Mouse (Mus musculus): ENCODE measurements around the gene Hsf4. TPM values are rescaled to one million over a fixed set of nuclear protein-coding genes. Genes with fewer than 3 reads are reported as not detected.
A peak's percentile ranks its signal among the peaks of the same experiment; 100 is the strongest.
"Not testable (repeated sequence)": the region's sequence is repeated elsewhere in the genome, so short reads cannot be mapped to it uniquely, and the experiment has no call there.

Gene Hsf4
- polyA plus RNA-seq (2014; fragmentation: Nextera tagmentation; extraction: Ambion mirVana): 0.63 and 0.79 TPM in 2 replicates

DNA sequence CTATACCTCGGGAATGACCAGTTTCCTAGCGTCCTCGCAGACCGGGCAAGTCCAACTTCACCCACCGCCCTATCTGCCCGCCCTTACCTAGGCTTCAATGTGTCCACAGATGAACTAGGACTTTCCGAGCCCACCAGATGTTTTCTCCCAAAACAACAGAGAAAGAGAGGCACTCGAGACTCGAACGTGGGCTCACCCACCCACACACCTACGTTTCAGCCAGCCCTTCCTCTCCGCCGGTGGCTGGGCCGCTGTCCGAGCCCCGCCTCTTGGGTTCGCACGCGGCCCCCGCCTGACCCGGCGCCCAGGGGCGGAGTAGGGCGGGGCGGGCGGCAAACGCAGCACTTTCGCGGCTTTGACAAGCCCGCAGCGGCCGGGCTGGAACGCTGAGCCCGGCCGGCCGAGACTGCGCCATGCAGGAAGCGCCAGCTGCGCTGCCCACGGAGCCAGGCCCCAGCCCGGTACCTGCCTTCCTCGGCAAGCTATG lies at the start of gene Hsf4:
Hsf4 (plus strand) TSS at position 341 of the 487 bp plus-strand sequence.
- WGBS: under 1% methylated on average over 42 of the region's 42 CpGs
- no peak for DNase-seq (ENCODE audit: low spot score)
- Histone ChIP-seq H3K9ac (peak within 1 kb of the TSS; percentile 49), H3K4me2 (replicated peaks) (peak within 1 kb of the TSS; percentile 58), H3K9me3 (ENCODE audit: control insufficient read depth, low read length) (no peaks in the 10 kb centered on the region), H3K27ac (no peak within 1 kb of the TSS), H3K36me3 (replicated peaks; ENCODE audit: control insufficient read depth, insufficient read depth) (no peaks in the 10 kb centered on the region), H3K4me1 (replicated peaks; ENCODE audit: control insufficient read depth, insufficient read depth, low read length) (peaks cover 25% of the 10 kb centered on the region), H3K27me3 (ENCODE audit: control insufficient read depth, insufficient read depth, low read length) (peaks cover 93% of the 10 kb centered on the region), H3K4me3 (replicated peaks; ENCODE audit: low read length) (peak within 1 kb of the TSS; percentile 41)
- ATAC-seq (ENCODE audit: low FRiP score): no peak

GRCm38 (mm10) chr8:105223850-105224249 lies 45.8 kb upstream of the Hsf4 start:
- Histone ChIP-seq H3K9me3 (ENCODE audit: control insufficient read depth, low read length) (no peaks in the 10 kb centered on the region), H3K4me2 (replicated peaks) (peak overlapping the region; percentile 74), H3K27me3 (ENCODE audit: control insufficient read depth, insufficient read depth, low read length) (no peaks in the 10 kb centered on the region)

DNA sequence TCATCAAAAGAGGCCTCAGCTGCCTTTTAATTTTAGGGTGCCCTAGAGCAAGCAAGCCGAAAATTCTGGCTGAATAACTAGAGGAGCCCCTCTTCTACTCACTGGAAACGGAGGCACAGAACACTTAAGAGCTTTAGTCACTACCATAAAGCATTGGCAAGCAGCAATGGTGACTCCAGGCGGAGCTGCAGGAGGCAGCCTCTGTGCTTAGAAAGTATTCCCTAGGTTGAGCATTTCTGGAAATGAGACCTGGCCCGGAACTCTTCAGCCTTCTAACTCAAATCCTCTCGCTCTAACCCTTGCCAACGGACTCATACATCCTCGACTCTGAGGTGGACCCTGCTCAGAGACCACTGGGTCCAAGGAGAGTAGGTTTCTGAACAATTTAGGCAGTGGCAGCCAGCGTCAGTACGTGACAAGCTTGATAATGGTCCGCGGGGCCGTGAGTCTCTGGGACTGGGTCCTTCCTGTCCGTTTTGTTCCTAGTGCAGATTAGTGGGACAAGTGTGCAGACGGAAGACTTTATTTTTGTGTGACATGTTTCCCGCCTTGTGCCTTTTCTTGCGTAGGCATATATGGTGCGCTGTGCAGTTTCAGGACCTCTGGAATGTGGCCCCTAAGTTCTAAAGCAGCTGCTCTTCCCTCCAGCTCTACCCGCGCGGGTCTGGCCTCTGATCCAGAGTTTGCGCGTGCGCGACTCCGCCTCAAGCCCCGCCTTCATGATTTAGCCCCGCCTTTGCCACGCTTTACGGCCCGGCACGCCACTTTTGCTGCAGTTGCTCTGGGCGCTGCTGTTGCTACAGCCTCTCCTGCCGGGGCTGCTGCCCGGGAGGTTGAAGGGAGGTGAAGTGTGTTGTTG lies 45.0 kb upstream of the Hsf4 start, which contains the start of gene D230025D16Rik:
D230025D16Rik (plus strand) TSS at position 733 of the 859 bp plus-strand sequence.
- Histone ChIP-seq H3K27me3 (ENCODE audit: control insufficient read depth, insufficient read depth, low read length) (no peaks in the 10 kb centered on the region), H3K36me3 (replicated peaks; ENCODE audit: control insufficient read depth, insufficient read depth) (no peaks in the 10 kb centered on the region)
- WGBS: 3% methylated on average over 34 of the region's 34 CpGs

More at GRCm38 (mm10) chr8:105223850-105224249, 45.8 kb upstream of the Hsf4 start:
- no peak for DNase-seq (ENCODE audit: low spot score)
- 85% methylated on average over 7 of the region's 7 CpGs for WGBS
- Histone ChIP-seq H3K36me3 (replicated peaks; ENCODE audit: control insufficient read depth, insufficient read depth) (no peaks in the 10 kb centered on the region), H3K4me1 (replicated peaks; ENCODE audit: control insufficient read depth, insufficient read depth, low read length) (peaks cover 9% of the 10 kb centered on the region), H3K27ac (no peak overlapping the region), H3K9ac (no peak overlapping the region), H3K4me3 (replicated peaks; ENCODE audit: low read length) (no peak overlapping the region)
- ATAC-seq (ENCODE audit: low FRiP score): no peak

DNA sequence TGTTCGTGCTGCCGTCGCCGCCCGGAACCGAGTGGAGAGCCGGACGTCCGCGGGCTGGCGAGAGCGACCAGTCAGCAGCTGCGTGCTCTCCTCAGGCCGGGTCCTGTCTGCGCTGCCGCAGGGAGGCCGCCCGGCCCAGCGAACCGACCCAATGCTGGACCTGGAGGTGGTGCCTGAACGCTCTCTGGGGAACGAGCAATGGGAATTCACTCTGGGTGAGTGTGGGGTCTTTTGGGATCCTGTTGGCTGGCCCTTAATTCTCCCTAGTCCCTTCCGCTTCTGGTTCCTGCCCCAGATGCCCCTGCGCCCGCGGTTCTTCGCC lies 44.4 kb upstream of the Hsf4 start:
- WGBS: under 1% methylated on average over 27 of the region's 27 CpGs
- peak overlapping the region; percentile 83 for H3K4me3 ChIP-seq (replicated peaks; ENCODE audit: low read length)
- peak overlapping the region; percentile 73 for H3K27ac ChIP-seq
- no peaks in the 10 kb centered on the region for H3K36me3 ChIP-seq (replicated peaks; ENCODE audit: control insufficient read depth, insufficient read depth)
- peaks cover 9% of the 10 kb centered on the region for H3K4me1 ChIP-seq (replicated peaks; ENCODE audit: control insufficient read depth, insufficient read depth, low read length)
- H3K27me3 ChIP-seq (ENCODE audit: control insufficient read depth, insufficient read depth, low read length): no peaks in the 10 kb centered on the region
- H3K4me2 ChIP-seq (replicated peaks): peak overlapping the region; percentile 74
- no peak for ATAC-seq (ENCODE audit: low FRiP score)
- H3K9me3 ChIP-seq (ENCODE audit: control insufficient read depth, low read length): no peaks in the 10 kb centered on the region
- no peak for DNase-seq (ENCODE audit: low spot score)
- H3K9ac ChIP-seq: peak overlapping the region; percentile 88

More for the DNA sequence above, 45.0 kb upstream of the Hsf4 start, which contains the start of gene D230025D16Rik:
- Histone ChIP-seq H3K4me1 (replicated peaks; ENCODE audit: control insufficient read depth, insufficient read depth, low read length) (peaks cover 9% of the 10 kb centered on the region), H3K9me3 (ENCODE audit: control insufficient read depth, low read length) (no peaks in the 10 kb centered on the region), H3K9ac (peak within 1 kb of the TSS; percentile 88), H3K4me2 (replicated peaks) (peak within 1 kb of the TSS; percentile 74), H3K27ac (peak within 1 kb of the TSS; percentile 73), H3K4me3 (replicated peaks; ENCODE audit: low read length) (peak within 1 kb of the TSS; percentile 83)
- ATAC-seq (ENCODE audit: low FRiP score) (peak; percentile 96), DNase-seq (ENCODE audit: low spot score) (peak; percentile 97)

GRCm38 (mm10) chr8:105225917-105226316 lies 43.7 kb upstream of the Hsf4 start:
- no peak for ATAC-seq (ENCODE audit: low FRiP score)
- H3K9ac ChIP-seq: peak overlapping the region; percentile 88
- 37% methylated on average over 6 of the region's 6 CpGs for WGBS

GRCm38 (mm10) chr8:105231503-105232320 lies 37.9 kb upstream of the Hsf4 start:
- Histone ChIP-seq H3K4me3 (replicated peaks; ENCODE audit: low read length) (no peak overlapping the region), H3K4me1 (replicated peaks; ENCODE audit: control insufficient read depth, insufficient read depth, low read length) (no peaks in the 10 kb centered on the region), H3K9ac (no peak overlapping the region), H3K36me3 (replicated peaks; ENCODE audit: control insufficient read depth, insufficient read depth) (peaks cover 38% of the 10 kb centered on the region), H3K27ac (no peak overlapping the region), H3K4me2 (replicated peaks) (no peak overlapping the region), H3K27me3 (ENCODE audit: control insufficient read depth, insufficient read depth, low read length) (no peaks in the 10 kb centered on the region), H3K9me3 (ENCODE audit: control insufficient read depth, low read length) (no peaks in the 10 kb centered on the region)
- 85% methylated on average over 12 of the region's 12 CpGs for WGBS
- DNase-seq (ENCODE audit: low spot score) (no peak), ATAC-seq (ENCODE audit: low FRiP score) (no peak)

More at GRCm38 (mm10) chr8:105225917-105226316, 43.7 kb upstream of the Hsf4 start:
- no peak for DNase-seq (ENCODE audit: low spot score)
- peak overlapping the region; percentile 74 for H3K4me2 ChIP-seq (replicated peaks)
- H3K36me3 ChIP-seq (replicated peaks; ENCODE audit: control insufficient read depth, insufficient read depth): no peaks in the 10 kb centered on the region
- no peak overlapping the region for H3K27ac ChIP-seq
- no peaks in the 10 kb centered on the region for H3K27me3 ChIP-seq (ENCODE audit: control insufficient read depth, insufficient read depth, low read length)
- peak overlapping the region; percentile 83 for H3K4me3 ChIP-seq (replicated peaks; ENCODE audit: low read length)
- H3K9me3 ChIP-seq (ENCODE audit: control insufficient read depth, low read length): no peaks in the 10 kb centered on the region
- peaks cover 9% of the 10 kb centered on the region for H3K4me1 ChIP-seq (replicated peaks; ENCODE audit: control insufficient read depth, insufficient read depth, low read length)

DNA sequence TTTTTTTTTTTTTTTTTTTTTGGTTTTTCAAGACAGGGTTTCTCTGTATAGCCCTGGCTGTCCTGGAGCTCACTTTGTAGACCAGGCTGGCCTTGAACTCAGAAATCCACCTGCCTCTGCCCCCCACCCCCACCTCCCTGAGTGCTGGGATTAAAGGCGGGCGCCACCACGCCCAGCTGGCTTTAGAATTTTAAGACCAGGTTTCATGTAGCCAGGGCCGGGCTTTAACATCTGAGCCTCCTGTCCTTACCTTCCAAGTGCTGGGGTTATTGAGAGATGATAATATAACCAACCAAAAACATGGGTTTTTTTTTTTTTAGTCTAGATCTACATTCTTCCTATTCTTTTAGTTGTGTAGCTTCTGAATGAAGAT lies 37.3 kb upstream of the Hsf4 start:
- not testable (repeated sequence) for DNase-seq (ENCODE audit: low spot score); ATAC-seq (ENCODE audit: low FRiP score); H3K27me3 ChIP-seq (ENCODE audit: control insufficient read depth, insufficient read depth, low read length); H3K9me3 ChIP-seq (ENCODE audit: control insufficient read depth, low read length); H3K27ac ChIP-seq; H3K9ac ChIP-seq; H3K4me1 ChIP-seq (replicated peaks; ENCODE audit: control insufficient read depth, insufficient read depth, low read length); H3K4me3 ChIP-seq (replicated peaks; ENCODE audit: low read length); H3K4me2 ChIP-seq (replicated peaks)
- whole genome bisulfite sequencing: 95% methylated on average over 4 of the region's 4 CpGs
- H3K36me3 ChIP-seq (replicated peaks; ENCODE audit: control insufficient read depth, insufficient read depth): peaks cover 38% of the 10 kb centered on the region

DNA sequence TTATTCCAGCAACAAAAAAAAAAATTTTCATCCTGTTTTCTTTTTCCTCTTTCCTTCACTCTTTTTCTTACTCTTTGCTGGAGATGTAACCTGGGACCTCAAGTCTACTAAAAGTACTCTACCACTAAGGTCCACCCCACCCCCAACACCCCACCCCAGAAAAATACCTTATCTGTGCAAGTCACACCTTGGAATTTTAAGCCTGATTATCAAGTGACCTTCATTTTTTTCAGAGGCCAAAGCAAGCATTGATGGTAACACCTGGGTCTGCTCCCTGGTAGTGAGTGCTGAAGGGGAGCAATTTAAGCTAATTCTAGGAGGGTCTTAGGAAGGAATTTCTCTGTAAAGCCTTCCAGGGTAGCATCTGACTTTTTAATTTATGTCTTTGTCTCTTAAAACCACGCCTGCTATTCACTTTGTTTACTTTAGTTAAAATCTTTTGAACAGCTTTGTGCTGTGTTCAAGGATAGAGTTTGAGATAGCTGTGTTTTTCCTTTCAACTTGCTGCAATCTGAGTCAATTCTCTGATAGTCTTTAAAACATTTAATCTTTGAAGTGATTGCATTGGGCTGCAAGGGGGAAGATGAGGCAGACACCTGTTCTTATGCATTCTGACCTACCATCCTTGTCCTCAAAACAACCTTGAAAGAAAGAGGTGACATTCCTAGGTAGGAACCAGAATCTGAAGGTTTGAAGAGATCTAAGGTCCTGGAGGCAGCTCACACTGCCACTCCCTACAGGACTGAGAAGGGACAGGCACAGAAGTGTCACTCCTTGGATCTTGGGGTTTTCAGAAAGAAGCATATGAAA lies 36.3 kb upstream of the Hsf4 start:
- 89% methylated on average over 1 of the region's 1 CpGs for WGBS
- no peak overlapping the region for H3K27ac ChIP-seq
- peaks cover 39% of the 10 kb centered on the region for H3K36me3 ChIP-seq (replicated peaks; ENCODE audit: control insufficient read depth, insufficient read depth)
- H3K4me3 ChIP-seq (replicated peaks; ENCODE audit: low read length): no peak overlapping the region
- H3K9ac ChIP-seq: no peak overlapping the region
- ATAC-seq (ENCODE audit: low FRiP score) (no peak), DNase-seq (ENCODE audit: low spot score) (no peak)
- no peaks in the 10 kb centered on the region for H3K9me3 ChIP-seq (ENCODE audit: control insufficient read depth, low read length)
- H3K27me3 ChIP-seq (ENCODE audit: control insufficient read depth, insufficient read depth, low read length): no peaks in the 10 kb centered on the region
- no peaks in the 10 kb centered on the region for H3K4me1 ChIP-seq (replicated peaks; ENCODE audit: control insufficient read depth, insufficient read depth, low read length)
- no peak overlapping the region for H3K4me2 ChIP-seq (replicated peaks)
